Mouse (Mus musculus): ENCODE measurements around the gene Asna1.
A peak's percentile ranks its signal among the peaks of the same experiment; 100 is the strongest.

Asna1 gene

DNA sequence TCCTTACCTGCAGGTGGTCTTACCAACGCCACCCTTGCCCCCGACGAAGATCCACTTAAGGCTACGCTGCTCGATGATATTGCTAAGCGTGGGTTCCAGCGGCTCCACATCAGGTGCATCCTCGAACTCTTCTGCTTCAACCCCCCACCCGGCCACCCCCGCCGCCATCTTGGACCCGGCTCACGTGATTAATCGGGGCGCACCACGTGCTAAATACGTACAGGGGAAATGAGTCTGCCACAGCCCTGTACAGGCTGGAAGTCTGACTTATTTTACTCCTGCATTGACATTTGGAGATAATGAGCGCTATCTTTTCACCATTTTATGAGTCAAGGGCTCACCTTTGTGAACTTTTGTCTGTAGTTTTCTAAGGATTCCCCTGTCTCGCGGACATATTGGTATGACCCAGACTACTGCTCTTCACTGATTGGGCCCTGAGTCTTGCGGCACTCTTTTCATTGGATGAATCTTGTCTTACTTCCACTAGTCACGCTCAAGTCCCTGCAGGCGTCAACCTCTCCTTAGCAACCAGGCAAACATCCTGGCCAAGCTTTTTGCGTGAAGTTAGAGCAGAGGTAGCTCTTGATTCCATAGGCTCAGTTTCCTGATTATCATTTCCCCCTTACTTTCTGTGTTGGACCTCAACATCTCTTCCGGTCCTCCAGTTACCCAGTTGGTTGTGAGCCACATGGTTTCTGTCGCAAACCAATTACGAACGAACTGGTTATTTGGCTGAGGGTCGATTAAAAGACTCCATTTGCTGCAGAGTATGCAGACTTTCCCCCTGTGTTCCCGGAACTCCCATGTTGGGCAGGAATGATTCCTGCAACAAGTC is at the start of gene Asna1:
Asna1 (minus strand) TSS at position 184 of the 835 bp plus-strand sequence.
- DNase-seq, result peak; percentile 79 to 82

DNA sequence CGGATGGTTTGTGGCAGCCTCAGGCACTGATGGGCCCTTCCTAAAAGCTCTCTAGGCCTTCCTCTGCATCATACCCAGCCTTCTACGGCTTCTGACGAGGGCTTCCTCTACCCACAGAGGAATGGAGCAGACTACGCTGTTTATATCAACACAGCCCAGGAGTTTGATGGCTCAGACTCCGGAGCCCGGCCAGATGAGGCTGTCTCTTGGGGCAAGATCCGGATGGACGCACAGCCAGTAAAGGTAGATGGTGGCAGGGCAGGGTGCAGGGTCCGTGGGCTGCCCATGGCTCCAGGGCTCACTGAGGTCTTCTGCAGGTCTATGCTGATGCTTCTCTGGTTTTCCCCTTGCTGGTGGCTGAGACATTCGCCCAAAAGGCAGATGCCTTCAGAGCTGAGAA is 49.5 kb upstream of the Asna1 start:
- DNase-seq, result no peak

DNA sequence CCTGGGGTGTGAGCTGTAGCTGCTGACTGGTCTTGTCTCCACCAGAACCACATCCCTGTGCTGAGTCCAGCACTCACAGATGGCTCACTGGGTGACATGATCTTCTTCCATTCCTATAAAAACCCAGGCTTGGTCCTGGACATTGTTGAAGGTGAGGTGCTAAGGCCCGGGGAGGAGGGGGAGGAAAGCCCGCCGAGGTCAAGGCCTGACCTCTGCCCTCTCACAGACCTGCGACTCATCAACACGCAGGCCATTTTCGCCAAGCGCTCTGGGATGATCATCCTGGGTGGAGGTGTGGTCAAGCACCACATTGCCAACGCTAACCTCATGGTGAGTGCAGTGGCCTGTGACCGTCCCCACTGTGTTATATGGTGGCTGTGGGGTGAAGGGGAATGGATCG is 49.1 kb upstream of the Asna1 start:
- no peak for DNase-seq

DNA sequence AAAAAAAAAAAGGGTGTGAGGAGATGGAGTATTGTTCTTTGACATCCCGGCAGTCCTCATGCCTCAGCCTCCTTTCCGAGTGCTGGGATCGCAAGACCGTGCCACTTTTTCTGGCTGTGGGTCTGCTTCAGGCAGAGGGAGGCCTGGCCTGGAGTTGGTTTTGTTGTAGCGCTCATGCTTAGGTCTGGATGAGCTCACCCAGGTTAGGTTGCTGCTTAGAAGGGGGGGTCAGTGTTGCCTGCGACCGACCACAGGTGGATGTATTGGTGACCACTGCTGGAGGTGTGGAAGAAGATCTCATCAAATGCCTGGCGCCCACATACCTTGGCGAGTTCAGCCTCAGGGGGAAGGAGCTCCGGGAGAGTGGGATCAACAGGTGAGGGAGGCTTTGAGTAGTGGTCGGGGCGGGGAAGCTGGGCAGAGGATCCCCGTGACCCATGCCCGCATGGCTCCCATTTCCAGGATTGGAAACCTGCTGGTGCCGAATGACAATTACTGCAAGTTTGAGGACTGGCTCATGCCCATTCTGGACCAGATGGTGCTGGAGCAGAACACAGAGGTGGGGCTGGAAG is 48.0 kb upstream of the Asna1 start:
- DNase-seq, result no peak

DNA sequence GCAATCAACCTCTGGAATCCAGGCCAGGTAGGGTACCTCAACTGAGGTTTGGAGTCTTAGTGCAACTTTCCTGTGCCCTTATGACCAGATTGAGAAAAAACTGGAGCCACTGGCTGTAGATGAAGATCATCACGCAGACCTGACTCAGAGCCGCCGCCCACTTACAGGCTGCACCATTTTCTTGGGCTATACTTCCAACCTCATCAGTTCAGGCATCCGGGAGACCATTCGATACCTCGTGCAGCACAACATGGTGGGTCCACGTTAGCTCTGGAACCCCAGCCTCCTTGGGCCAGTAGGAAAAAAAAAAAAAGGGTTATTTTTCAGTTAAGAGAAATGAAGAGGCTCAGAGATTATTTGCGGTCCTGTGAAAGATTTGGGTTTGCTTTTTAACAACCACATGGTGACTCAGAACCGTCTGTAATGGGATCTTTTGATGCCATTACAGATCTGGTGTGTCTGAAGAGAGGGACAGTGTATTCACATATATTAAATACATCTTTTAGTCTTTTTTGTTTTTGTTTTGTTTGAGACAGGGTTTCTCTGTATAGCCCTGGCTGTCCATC is 47.4 kb upstream of the Asna1 start:
- no peak for DNase-seq

DNA sequence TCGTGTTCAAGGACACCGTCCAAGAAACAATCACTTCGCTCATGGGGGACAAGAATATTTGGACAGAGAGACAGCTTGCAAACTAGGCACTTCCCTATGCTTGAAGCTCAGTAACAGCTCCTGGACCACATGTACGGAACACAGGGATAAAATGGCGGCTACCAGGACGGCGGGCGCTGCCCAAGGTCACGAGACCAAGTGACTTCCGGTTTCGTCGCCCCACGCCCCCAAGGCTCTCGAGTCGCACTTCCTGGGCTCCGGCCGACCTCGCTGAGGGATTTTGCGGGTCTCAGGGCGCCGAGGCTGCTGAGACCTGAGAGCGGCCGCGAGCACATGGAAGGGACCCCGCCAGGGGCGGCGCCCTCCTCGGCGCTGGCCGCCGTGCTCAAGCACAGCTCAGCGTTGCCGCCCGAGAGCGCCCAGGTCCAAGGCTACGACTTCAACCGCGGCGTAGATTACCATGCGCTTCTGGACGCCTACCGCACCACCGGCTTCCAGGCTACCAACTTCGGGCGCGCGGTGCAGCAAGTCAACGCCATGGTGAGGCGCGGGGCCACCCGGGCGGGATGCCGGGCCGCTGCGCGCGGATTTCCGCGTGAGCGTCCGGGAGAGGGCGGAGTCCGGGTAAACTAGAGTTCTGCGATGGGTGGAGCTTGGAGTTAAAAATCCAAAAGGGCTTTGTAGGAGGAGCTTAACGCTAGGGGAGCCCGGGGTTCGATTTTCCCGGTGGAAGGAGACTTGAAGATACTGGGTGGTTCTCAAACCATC is 46.6 kb upstream of the Asna1 start, which contains the start of gene Dhps:
Dhps (plus strand) TSS at position 244 of the 768 bp plus-strand sequence.
- peak; percentile 88 to 90 for DNase-seq

DNA sequence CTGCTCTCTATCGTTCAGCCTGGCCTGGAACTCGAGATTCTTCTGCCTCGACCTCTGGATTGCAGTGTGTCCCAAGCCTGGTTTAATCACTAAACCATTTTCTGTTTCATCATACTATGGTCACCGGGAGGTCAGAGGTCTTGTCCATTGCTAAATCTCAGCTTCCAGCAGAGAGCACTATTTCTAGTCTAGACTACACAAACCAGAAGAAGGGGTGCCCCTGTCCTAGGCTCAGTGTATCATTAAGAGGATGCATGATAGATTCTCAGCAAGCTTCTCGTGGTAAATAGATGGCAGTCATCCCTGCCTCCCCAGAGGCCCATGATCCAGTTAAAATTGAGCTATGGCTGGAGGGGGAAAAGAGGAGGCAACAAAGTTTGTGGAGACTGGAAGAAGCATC is 46.0 kb upstream of the Asna1 start:
- DNase-seq, result no peak

DNA sequence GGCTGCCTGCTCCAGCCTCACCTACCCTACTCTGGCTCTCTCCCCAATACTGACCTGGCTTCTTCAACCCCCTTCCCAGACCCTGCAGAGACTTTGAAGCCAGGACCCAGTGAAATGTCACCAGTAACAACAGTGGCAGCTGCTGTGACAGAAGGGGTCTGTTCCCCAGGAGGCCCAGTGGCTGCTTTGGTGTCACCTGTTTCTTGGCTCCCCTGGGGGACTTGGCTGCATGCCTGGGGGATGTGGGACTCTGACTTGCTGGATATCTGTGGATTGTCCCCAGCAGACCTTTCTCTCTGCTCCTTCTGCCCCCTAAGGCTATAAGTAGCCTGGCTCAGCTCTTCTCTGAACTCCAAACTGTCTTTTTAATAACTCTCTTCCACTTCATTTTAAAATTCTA is 42.9 kb upstream of the Asna1 start, which contains the start of gene Gm5741:
Gm5741 (minus strand) TSS at position 1 of the 400 bp plus-strand sequence.
- DNase-seq, result no peak

DNA sequence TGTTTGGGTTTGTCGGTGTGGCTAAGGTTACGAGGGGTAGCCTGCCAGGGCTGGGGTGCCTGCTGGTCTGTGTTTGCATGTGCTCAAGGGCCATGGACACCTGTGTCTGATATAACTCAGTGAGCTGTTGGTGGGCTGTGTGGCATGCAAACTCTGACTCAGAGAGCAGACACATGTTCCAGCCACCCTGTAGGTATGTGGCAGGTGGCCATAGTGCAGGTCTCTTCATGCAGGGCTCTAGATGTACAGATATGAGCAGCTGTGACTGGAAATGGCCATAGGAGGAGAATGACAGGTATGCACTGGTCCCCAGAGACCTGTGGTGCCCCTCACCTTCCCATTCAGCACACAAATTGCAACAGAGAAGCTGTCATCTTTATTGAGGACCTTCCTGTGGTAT is 42.1 kb upstream of the Asna1 start:
- no peak for DNase-seq

DNA sequence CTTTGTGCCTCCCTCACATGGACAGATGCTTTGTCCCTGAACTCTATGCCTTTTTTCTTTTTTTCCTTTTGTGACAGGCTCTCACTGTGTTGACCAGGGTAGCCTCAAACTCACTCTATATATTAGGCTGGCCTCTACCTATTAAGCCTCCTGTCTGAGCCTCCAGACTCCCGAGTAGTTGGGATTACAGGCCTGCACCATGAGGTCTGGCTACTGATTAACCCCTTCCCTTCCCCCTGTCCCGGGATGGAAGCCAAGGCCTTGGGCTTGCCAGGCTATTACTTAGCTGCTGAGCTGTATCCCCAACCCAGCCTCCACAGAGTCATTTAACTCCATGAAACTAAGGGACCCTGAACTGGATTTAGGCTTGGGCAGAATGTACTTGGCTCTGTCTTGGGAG is 40.1 kb upstream of the Asna1 start:
- DNase-seq, result no peak

DNA sequence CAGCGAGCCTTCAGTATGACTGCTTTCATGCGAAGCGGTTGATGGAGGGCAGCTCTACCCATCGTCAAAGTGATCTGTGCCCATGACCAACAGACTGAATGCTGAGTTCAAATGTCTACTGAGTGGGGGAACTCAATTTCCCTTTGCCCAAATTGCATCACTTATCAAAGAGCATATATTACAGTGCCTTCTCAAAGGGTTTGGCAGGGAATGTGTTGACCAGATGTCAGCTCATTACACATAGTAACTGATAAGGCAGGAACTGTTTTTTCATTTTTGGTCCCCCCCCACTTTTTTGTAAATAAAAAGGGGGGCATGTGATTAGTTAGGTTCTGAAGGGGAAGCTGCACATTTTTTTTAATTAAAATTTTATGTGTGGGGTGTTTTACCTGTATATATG is 37.5 kb upstream of the Asna1 start:
- DNase-seq, result no peak

DNA sequence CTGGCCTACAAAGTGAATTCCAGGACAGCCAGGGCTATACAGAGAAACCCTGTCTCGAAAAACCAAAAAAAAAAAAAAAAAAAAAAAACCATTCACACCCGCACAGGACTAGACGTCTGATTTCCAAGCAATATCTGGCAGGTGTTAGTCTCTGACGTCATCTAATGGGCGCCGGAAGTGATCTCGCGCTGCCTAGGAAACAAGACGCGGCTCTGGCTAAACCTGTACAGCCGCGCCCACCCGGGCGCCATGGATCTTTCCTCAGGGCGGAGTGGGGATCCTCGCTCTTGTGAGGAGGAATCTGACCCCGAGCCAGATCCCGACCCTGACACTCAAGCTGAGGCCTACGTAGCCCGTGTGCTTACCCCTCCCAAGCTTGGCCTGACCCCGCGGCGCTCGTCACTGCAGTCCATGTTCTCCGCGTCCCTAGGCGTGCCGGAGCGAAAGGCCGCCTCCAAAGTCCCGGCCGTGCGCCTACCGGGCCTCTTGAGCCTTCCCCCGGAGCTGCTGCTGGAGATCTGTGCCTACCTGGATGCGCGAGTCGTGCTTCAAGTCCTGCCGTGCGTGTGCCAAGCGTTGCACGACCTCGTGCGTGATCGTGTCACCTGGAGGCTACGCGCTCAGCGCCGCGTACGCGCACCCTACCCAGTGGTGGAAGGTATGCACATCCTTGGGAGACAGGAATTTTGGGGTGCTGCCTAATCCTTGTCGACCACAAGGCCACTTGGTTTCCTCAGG is 35.0 kb upstream of the Asna1 start, which contains the start of gene Fbxw9:
Fbxw9 (plus strand) TSS at position 177 of the 738 bp plus-strand sequence.
- peak; percentile 90 to 95 for DNase-seq

DNA sequence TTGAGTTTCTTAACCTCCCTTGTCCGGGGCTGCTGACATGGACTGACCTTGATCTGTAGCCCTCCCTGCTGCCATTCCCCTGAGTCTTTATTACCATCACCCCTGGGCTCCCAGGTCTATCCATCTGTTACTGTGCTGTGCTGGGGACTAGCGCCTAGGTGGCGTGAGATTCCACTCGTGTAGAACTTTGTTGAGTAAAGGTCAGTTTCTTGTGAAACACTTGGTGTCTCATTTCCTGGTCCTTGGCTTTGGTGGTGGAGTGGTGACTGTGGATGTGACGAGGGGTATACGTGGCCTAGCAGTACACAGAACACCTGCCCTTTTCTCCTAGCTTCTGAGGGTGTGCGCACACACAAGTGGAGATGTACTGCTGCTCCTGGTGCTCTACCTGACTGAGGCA is 32.3 kb upstream of the Asna1 start:
- DNase-seq, result no peak

DNA sequence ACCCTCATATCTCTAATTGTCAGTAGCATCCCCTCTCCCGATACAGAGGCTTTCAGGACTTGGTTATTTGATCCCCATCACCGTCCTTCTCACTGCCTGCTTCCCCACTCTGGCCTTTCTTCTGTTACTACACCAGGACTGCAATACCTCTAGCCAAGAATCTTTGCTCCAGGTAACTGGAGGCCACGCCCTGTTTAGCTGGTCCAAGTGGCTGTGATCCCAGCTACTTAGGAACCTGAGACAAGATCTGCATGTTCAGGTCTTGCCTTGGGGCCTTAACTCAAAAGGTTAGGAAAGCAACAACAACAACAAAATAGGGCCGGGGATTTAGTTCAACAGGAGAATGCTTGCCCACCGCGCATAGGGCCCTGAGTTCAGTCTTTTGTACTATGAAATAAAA is 18.5 kb upstream of the Asna1 start:
- DNase-seq, result no peak

DNA sequence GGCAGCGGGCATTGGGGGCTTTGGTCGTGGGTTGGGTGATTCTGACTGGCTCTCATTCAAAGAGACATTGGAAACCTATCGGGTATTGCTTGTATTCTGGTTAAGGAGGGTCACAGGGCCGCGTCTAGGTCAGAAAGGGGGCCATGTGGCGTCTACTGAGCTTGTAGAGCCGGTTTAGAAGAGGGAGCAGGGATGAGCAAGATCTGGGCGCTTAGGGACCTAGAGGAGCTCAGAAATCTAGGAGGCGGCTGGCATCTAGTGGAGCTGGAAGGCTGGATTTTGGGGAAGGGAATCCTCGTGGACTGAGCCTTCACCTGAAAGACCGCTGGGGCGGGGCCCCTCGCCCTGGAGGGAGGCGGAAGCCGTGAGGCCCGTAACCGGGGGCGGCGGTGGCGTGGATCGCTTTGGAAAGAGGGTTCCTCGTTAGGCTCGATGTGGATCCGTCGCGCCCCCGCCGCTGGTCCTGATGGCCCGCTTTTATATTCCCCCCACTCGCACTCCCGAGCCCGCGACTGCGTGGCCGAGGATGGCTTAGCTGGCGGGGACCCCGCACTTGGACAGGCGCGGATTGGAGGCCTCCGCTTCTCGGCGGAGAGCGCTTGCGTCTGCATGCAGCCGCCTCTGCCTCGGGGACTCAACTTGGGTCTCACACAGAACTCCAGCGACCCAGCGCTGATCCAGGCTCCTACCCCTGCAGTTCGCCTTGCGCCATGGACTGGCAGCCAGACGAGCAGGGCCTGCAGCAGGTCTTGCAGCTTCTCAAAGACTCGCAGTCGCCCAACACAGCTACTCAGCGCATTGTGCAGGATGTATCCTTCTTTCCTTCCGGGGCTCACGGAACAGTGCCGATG is 12.8 kb upstream of the Asna1 start:
- peak; percentile 36 to 39 for DNase-seq

DNA sequence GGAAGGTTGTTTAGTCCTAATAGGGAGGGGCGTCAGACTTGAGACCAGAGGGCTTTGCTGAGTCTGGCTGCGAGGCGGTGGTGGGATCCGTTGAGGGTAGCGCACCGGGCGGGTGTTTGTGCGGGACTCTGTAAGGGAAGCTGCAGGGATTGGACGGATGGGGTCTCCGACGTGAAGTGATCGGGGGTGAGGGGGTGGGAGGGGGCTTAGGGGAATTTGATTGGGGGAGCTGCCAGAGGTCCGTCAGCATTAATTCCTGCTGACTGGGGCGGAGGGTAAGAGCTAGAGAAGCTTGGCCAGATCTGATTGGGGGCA is 12.2 kb upstream of the Asna1 start:
- no peak for DNase-seq

DNA sequence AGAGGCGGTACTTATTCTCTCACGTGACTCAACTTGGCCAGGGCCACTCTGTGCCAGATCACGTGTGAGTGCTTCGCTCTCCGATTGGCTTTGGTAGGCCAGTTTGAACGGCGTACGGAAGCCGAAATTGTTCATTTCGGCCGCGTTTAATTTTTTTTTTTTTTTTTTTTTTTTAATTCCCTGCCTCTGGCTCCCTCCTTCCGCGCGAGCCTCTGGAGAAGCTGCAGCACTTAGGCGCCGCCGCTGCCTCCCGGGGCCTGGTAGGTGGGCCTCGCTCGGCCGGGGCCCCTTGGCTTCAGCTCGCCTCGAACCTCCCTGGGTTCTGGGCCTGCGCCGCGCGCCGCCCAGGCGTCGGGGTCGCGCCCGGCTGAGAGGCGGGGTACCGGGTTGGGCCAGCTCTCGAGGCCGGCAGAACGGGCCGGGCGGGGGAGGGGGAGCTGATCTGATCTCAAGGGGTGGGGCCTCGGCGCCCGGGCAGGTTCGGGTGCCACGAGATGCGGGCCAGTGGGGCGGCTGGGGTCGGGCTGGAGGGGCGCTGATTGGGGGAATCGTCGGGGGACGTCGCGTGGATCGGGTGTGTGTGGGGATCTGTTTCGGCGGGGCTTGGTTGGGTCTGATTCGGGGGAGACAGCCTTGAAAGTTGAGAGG is 11.8 kb upstream of the Asna1 start, which contains the start of gene Tnpo2:
Tnpo2 (plus strand) TSS at position 198 of the 648 bp plus-strand sequence.
- DNase-seq, result peak; percentile 91 to 94

DNA sequence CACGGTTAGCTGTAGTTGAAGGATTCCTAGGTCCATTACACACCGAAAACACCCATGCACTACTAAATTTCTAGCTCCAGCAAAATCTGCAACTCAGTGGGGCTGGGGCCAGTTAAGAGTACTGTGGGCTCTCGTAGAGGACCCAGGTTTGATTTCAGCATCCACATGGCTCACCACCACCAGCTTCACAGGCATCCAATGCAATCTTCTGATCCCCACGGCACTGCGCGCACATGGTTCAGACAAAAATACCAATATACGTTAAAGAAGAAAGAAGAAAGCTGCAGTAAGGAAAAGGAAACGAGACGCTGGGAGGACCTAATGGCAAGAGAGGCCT is 11.3 kb upstream of the Asna1 start:
- no peak for DNase-seq

DNA sequence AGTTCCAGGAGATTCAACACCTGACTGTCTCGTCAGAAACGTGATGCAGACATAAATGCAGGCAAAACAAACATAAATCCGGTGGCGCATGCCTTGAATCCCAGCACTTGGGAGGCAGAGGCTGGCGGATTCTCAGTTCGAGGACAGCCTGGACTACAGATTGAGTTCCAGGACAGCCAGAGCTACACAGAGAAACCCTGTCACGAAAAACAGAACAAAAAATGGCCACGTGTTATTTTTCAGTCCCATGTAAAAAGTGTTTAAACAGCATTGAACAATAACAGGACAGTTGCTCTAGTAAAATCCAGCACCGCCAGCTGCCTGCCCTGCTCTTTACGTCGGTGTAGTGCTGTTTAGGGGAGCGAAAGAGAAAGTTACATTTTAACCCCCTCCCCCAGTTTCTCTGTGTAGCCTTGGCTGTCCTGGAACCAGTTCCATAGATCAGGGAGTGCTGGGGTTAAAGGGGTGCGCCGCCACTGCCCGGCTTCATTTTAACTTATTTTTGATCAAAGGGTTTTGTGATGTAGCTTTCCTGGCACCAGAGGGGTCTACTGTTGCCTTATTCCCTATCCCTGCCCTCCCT is 10.7 kb upstream of the Asna1 start:
- DNase-seq, result no peak

DNA sequence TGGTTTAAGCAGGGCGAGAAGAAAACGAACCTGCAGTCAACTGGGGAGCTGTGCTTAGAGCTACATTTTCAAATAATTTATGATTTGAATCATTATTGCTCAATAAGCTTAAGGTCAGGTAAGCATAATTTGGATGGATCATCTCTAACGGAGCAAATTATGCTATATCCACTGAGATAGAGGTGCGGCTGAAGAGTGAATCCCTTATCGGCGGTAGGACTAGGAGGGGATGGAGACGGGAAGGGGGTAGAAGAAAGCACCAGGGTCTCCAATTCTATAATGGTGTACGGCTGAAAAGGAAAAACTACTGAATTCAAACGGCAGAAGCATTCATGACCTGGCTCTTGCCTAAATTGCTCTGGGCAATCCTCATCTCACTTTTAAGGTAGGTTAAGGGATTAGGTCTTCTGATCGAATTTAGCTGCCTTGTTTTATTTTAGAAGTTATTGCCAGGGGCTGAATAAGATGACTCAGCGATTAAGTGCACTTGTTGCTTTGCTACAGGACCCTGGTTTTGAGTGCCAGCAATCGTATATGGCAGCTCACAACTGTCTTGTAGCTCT is 10.2 kb upstream of the Asna1 start:
- DNase-seq, result no peak
